Mouse (Mus musculus) megakaryocyte, embryonic 14.5 days (primary cell): ENCODE measurements around the gene Cybc1.

Experiments used
- FLI1 ChIP-seq: IDR thresholded peaks from 2 replicates; pipeline ENCODE4 v1.6.1; 2012; ENCODE audit warnings: low read length, inconsistent platforms, mixed read lengths
- GATA1 ChIP-seq: IDR thresholded peaks from 3 replicates; pipeline ENCODE4 v1.6.1; 2012; ENCODE audit warnings: mixed read lengths, low read length, inconsistent platforms, borderline replicate concordance

DNA sequence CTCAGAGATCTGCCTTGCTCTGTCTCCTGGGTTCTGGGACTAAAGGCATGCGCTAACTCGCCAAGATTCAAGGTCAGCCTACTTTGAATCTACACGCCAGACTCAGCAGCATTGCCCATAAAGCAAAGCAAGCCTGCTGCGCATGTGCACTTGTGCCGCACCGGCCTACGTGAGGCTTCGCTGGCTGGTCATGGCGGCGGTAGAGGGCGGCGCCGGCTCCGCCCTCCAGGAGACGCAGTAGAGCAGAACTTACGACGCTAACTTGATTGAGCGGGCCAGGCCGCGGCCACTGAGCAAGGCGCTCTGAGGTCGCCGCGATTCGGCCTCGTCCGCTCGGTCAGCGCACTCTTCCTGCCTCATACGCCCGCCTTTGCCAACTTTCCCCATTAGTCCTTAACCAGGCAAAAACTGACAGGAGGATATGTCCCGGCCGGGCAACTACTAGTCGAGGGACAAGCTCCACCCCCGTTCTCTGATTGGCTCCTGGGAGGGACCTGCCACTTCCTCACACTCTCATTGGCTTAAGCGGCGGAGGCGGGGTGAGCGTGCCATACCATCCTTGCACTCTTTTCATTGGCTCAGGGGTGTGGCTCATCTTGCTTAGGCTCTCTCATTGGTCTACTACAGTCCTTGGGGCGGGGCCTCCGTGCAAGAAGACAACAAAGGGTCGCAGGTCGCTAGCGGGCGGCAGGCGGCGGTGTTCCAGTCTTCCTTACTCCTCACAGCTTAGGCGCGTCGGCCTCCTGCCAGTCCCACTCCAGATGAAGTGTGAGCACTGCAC lies 7.6 kb upstream of the Cybc1 start, which contains the start of gene Narf:
- TF ChIP-seq GATA1: no peak
- no peak for TF ChIP-seq FLI1
